Mouse (Mus musculus) MEL (cell line): ENCODE measurements at regions not wholly inside any gene's neighbourhood (a gene's known extent, or its start where the extent isn't known, plus 50 kb on each side); places are given as distances from the start of the nearest gene placed in this dataset.

ENCODE experiments used
- DNase-seq: peaks from one replicate; pipeline ENCODE4 v3.0.0; 2011; ENCODE audit warnings: low read depth, low spot score
- H3K27ac ChIP-seq: 2 replicates; pipeline ENCODE4 v1.5.1; 2012; ENCODE audit warnings: low read depth, mild to moderate bottlenecking, control low read depth, low read length, moderate library complexity; ENCODE audit not compliant: control insufficient read depth
- H3K27me3 ChIP-seq, 2 experiments: fragments of 150-350 bp in 1 of 2; sonication (generic) in 1 of 2; 2 replicates each; pipeline ENCODE4 v1.6.1; 2012; ENCODE audit warnings: low read length in 2 of 2, mild to moderate bottlenecking in 2 of 2, improper control_type of control experiment in 1 of 2, moderate library complexity in 1 of 2; ENCODE audit not compliant: insufficient read depth in 2 of 2, control insufficient read depth in 1 of 2
- H3K36me3 ChIP-seq, 2 experiments: 2 replicates each; pipeline ENCODE4 v1.6.1; 2012 to 2014; ENCODE audit warnings: low read length in 2 of 2, improper control_type of control experiment in 1 of 2, inconsistent platforms in 1 of 2, mild to moderate bottlenecking in 1 of 2; ENCODE audit not compliant: insufficient read depth in 2 of 2, control insufficient read depth in 1 of 2
- H3K4me1 ChIP-seq, 2 experiments: fragments of 150-350 bp in 1 of 2; sonication (generic) in 1 of 2; 2 replicates each; pipeline ENCODE4 v1.6.1; 2012; ENCODE audit warnings: low read length in 2 of 2, improper control_type of control experiment in 1 of 2, mild to moderate bottlenecking in 1 of 2; ENCODE audit not compliant: insufficient read depth in 2 of 2, control insufficient read depth in 1 of 2
- H3K4me3 ChIP-seq, 2 experiments: fragments of 150-350 bp in 1 of 2; sonication (generic) in 1 of 2; 2 replicates each; pipeline ENCODE4 v1.5.1; 2012; ENCODE audit warnings: low read depth in 2 of 2, low read length in 2 of 2, mild to moderate bottlenecking in 2 of 2, moderate library complexity in 2 of 2, control low read depth in 1 of 2, improper control_type of control experiment in 1 of 2; ENCODE audit not compliant: control insufficient read depth in 1 of 2, insufficient read depth in 1 of 2
- H3K79me2 ChIP-seq: 2 replicates; pipeline ENCODE4 v1.6.1; 2012; ENCODE audit warnings: mild to moderate bottlenecking, low read length, moderate library complexity; ENCODE audit not compliant: control insufficient read depth, poor library complexity, insufficient read depth
- H3K9ac ChIP-seq: 2 replicates; pipeline ENCODE4 v1.6.1; 2012; ENCODE audit warnings: low read depth, mild to moderate bottlenecking, control low read depth, low read length, moderate library complexity; ENCODE audit not compliant: control insufficient read depth, poor library complexity, severe bottlenecking
- H3K9me3 ChIP-seq: fragments of 150-350 bp; sonication (generic); replicated peaks from 2 replicates; pipeline ENCODE4 v1.6.1; 2012; ENCODE audit warnings: mild to moderate bottlenecking, low read length, improper control_type of control experiment, moderate library complexity; ENCODE audit not compliant: insufficient read depth
- CHD2 ChIP-seq: IDR thresholded peaks from 2 replicates; pipeline ENCODE4 v1.6.1; 2011; ENCODE audit warnings: low read length, improper control_type of control experiment
- CTCF ChIP-seq, 3 experiments: IDR thresholded peaks in 2 of 3; conservative IDR thresholded peaks in 1 of 3; 2 replicates each; pipeline ENCODE4 v1.5.1; 2011 to 2012; ENCODE audit warnings: low read length in 3 of 3, low read depth in 2 of 3, mild to moderate bottlenecking in 2 of 3, improper control_type of control experiment in 1 of 3, inconsistent platforms in 1 of 3, mixed read lengths in 1 of 3, moderate library complexity in 1 of 3; ENCODE audit not compliant: control insufficient read depth in 1 of 3, insufficient read depth in 1 of 3, poor library complexity in 1 of 3, severe bottlenecking in 1 of 3
- E2F4 ChIP-seq: IDR thresholded peaks from 2 replicates; pipeline ENCODE4 v1.6.1; 2011; ENCODE audit warnings: low read depth, low read length, improper control_type of control experiment, borderline replicate concordance
- EP300 ChIP-seq, 2 experiments: IDR thresholded peaks; 2 replicates each; pipeline ENCODE4 v1.6.1; 2011; ENCODE audit warnings: improper control_type of control experiment in 2 of 2, low read length in 2 of 2, low read depth in 1 of 2, mild to moderate bottlenecking in 1 of 2
- ETS1 ChIP-seq: IDR thresholded peaks from 2 replicates; pipeline ENCODE4 v1.6.1; 2012; ENCODE audit warnings: low read depth, mild to moderate bottlenecking, inconsistent platforms, low read length, improper control_type of control experiment, moderate library complexity
- GABPA ChIP-seq: IDR thresholded peaks from 2 replicates; pipeline ENCODE4 v1.6.1; 2012; ENCODE audit warnings: low read depth, mild to moderate bottlenecking, inconsistent platforms, low read length, improper control_type of control experiment, moderate library complexity
- JUND ChIP-seq: IDR thresholded peaks from 2 replicates; pipeline ENCODE4 v1.6.1; 2011; ENCODE audit warnings: low read depth, mild to moderate bottlenecking, improper control_type of control experiment, low read length
- KAT2A ChIP-seq: conservative IDR thresholded peaks from 2 replicates; pipeline ENCODE4 v1.6.1; 2012; ENCODE audit warnings: low read depth, low read length, improper control_type of control experiment, inconsistent platforms
- MAX ChIP-seq: IDR thresholded peaks from 2 replicates; pipeline ENCODE4 v1.6.1; 2011; ENCODE audit warnings: low read length, improper control_type of control experiment
- MEF2A ChIP-seq: IDR thresholded peaks from 2 replicates; pipeline ENCODE4 v1.6.1; 2014; ENCODE audit warnings: low read depth, mild to moderate bottlenecking, inconsistent platforms, low read length, improper control_type of control experiment; ENCODE audit not compliant: poor library complexity, insufficient replicate concordance, severe bottlenecking; ENCODE audit errors: extremely low read depth
- MXI1 ChIP-seq: IDR thresholded peaks from 2 replicates; pipeline ENCODE4 v1.6.1; 2011; ENCODE audit warnings: mild to moderate bottlenecking, low read depth, low read length, improper control_type of control experiment
- MYB ChIP-seq: IDR thresholded peaks from 2 replicates; pipeline ENCODE4 v1.6.1; 2011; ENCODE audit warnings: mild to moderate bottlenecking, low read depth, low read length, improper control_type of control experiment
- POLR2AphosphoS2 ChIP-seq: IDR thresholded peaks from 2 replicates; pipeline ENCODE4 v1.6.1; 2011; ENCODE audit warnings: low read length, improper control_type of control experiment
- RCOR1 ChIP-seq: IDR thresholded peaks from 2 replicates; pipeline ENCODE4 v1.6.1; 2012; ENCODE audit warnings: low read depth, mild to moderate bottlenecking, inconsistent platforms, low read length, improper control_type of control experiment
- SIN3A ChIP-seq: IDR thresholded peaks from 2 replicates; pipeline ENCODE4 v1.6.1; 2012; ENCODE audit warnings: low read length, improper control_type of control experiment, inconsistent platforms
- TAL1 ChIP-seq: IDR thresholded peaks from 2 replicates; pipeline ENCODE4 v1.6.1; 2012; ENCODE audit warnings: mild to moderate bottlenecking, inconsistent platforms, low read length, moderate library complexity, mixed read lengths
- TBP ChIP-seq: IDR thresholded peaks from 2 replicates; pipeline ENCODE4 v1.8.0; 2011; ENCODE audit warnings: low read depth, low read length, improper control_type of control experiment
- TCF12 ChIP-seq: IDR thresholded peaks from 2 replicates; pipeline ENCODE4 v1.6.1; 2014; ENCODE audit warnings: low read depth, mild to moderate bottlenecking, inconsistent platforms, low read length, improper control_type of control experiment, moderate library complexity
- ZC3H11A ChIP-seq: IDR thresholded peaks from 2 replicates; pipeline ENCODE4 v1.6.1; 2012; ENCODE audit warnings: low read depth, mild to moderate bottlenecking, inconsistent platforms, low read length, improper control_type of control experiment
- ZKSCAN1 ChIP-seq: IDR thresholded peaks from 2 replicates; pipeline ENCODE4 v1.6.1; 2012; ENCODE audit warnings: low read depth, mild to moderate bottlenecking, inconsistent platforms, low read length, improper control_type of control experiment, moderate library complexity
- ZMIZ1 ChIP-seq: IDR thresholded peaks from 2 replicates; pipeline ENCODE4 v1.6.1; 2012; ENCODE audit warnings: low read depth, mild to moderate bottlenecking, inconsistent platforms, low read length, improper control_type of control experiment, moderate library complexity
- ZNF384 ChIP-seq: IDR thresholded peaks from 2 replicates; pipeline ENCODE4 v1.6.1; 2012; ENCODE audit warnings: low read depth, mild to moderate bottlenecking, inconsistent platforms, low read length, improper control_type of control experiment

- Histone ChIP-seq H3K9ac (no peak overlapping the region), H3K36me3 (no peaks in the 10 kb centered on the region), H3K9me3 (no peaks in the 10 kb centered on the region), H3K4me1 (no peaks in the 10 kb centered on the region), H3K27ac (no peak overlapping the region), H3K4me3 (no peak overlapping the region), H3K27me3 (no peaks in the 10 kb centered on the region), H3K79me2 (no peaks in the 10 kb centered on the region)
- no peak for DNase-seq
- no peak for TF ChIP-seq ZC3H11A
- no peak for TF ChIP-seq MXI1
- no peak for TF ChIP-seq CTCF (IDR thresholded peaks at IDR 0.05 in 2 of 3, conservative IDR thresholded peaks at IDR 0.05 in 1 of 3; ENCODE audit: control insufficient read depth in 1 of 3, insufficient read depth in 1 of 3, low read depth in 2 of 3, low read length in 3 of 3, poor library complexity in 1 of 3, severe bottlenecking in 1 of 3)
- TF ChIP-seq SIN3A = no peak
- no peak for TF ChIP-seq EP300 (IDR thresholded peaks at IDR 0.05; ENCODE audit: low read depth in 1 of 2, low read length in 2 of 2)
- no peak for TF ChIP-seq MAX
- no peak for TF ChIP-seq CHD2
- TF ChIP-seq POLR2AphosphoS2 = no peak
- no peak for TF ChIP-seq JUND
- no peak for TF ChIP-seq ETS1
- TF ChIP-seq RCOR1 = no peak
- no peak for TF ChIP-seq TAL1
- TF ChIP-seq TCF12 = no peak
- no peak for TF ChIP-seq MEF2A
- no peak for TF ChIP-seq E2F4
- TF ChIP-seq KAT2A = no peak
- no peak for TF ChIP-seq ZMIZ1
- no peak for TF ChIP-seq GABPA
- TF ChIP-seq TBP = no peak
- TF ChIP-seq, all 39 proteins: peak for 0
Observed at GRCm38 (mm10) chr1:76019071-76019470, 473.0 kb downstream of the Slc4a3 start.

GRCm38 (mm10) chr1:76024650-76025049 lies 478.6 kb downstream of the Slc4a3 start:
- no peaks in the 10 kb centered on the region for H3K9me3 ChIP-seq
- no peaks in the 10 kb centered on the region for H3K27me3 ChIP-seq

More at GRCm38 (mm10) chr1:76024650-76025049, 478.6 kb downstream of the Slc4a3 start:
- TF ChIP-seq TCF12 (no peak), ZKSCAN1 (no peak), MEF2A (no peak), TAL1 (no peak), KAT2A (no peak), E2F4 (no peak), ZNF384 (no peak), MXI1 (no peak), MAX (no peak), EP300 (IDR thresholded peaks at IDR 0.05; ENCODE audit: low read depth in 1 of 2, low read length in 2 of 2) (no peak), MYB (no peak)
- Histone ChIP-seq H3K79me2 (no peaks in the 10 kb centered on the region), H3K9ac (no peak overlapping the region), H3K4me3 (no peak overlapping the region), H3K36me3 (no peaks in the 10 kb centered on the region), H3K27ac (no peak overlapping the region), H3K4me1 (no peaks in the 10 kb centered on the region)
- no peak for DNase-seq
